Mouse (Mus musculus) lung, postnatal 14 days (tissue): ENCODE data around the gene Tekt1.

Experiments
- DNase-seq: peaks from one replicate; pipeline ENCODE4 v3.0.0; 2021

The Tekt1 gene

GRCm38 (mm10) chr11:72342549-72343237 is 19.5 kb downstream of the Tekt1 start:
- DNase-seq = peak; percentile 63

- DNase-seq = no peak
These were observed 22.5 kb downstream of the Tekt1 start for GRCm38 (mm10) chr11:72339716-72340115.

GRCm38 (mm10) chr11:72338437-72338871 is 23.8 kb downstream of the Tekt1 start:
- no peak for DNase-seq

- no peak for DNase-seq
These were observed 25.5 kb downstream of the Tekt1 start for GRCm38 (mm10) chr11:72336726-72337125.

- no peak for DNase-seq
These were observed 27.6 kb downstream of the Tekt1 start for GRCm38 (mm10) chr11:72334653-72335052.

- no peak for DNase-seq
These were observed 29.1 kb downstream of the Tekt1 start for GRCm38 (mm10) chr11:72332951-72333667.

- no peak for DNase-seq
These were observed 36.5 kb downstream of the Tekt1 start for GRCm38 (mm10) chr11:72325701-72326100.

- no peak for DNase-seq
These were observed 37.8 kb downstream of the Tekt1 start for GRCm38 (mm10) chr11:72324431-72324830.

GRCm38 (mm10) chr11:72318026-72318425 is 44.2 kb downstream of the Tekt1 start:
- DNase-seq = no peak

- no peak for DNase-seq
These were observed 47.9 kb downstream of the Tekt1 start, which contains the start of gene Fbxo39 for GRCm38 (mm10) chr11:72314151-72314895. TSS of gene Fbxo39 (plus strand) at chr11:72314444.

GRCm38 (mm10) chr11:72311355-72312001 is 50.8 kb downstream of the Tekt1 start:
- DNase-seq = no peak

GRCm38 (mm10) chr11:72310491-72310890 is 51.8 kb downstream of the Tekt1 start:
- no peak for DNase-seq

- DNase-seq = no peak
These were observed 53.3 kb downstream of the Tekt1 start for GRCm38 (mm10) chr11:72308982-72309381.

- no peak for DNase-seq
These were observed 54.8 kb downstream of the Tekt1 start for GRCm38 (mm10) chr11:72307461-72307860.

GRCm38 (mm10) chr11:72302230-72302629 is 60.0 kb downstream of the Tekt1 start:
- peak; percentile 55 for DNase-seq

GRCm38 (mm10) chr11:72301334-72301733 is 60.9 kb downstream of the Tekt1 start, which contains the start of gene Xaf1:
TSS of gene Xaf1 (plus strand) at chr11:72301629.
- peak; percentile 73 for DNase-seq
